Mouse (Mus musculus): ENCODE results near the gene Fastkd2. TPM values are rescaled to one million over a fixed set of nuclear protein-coding genes. Genes with fewer than 3 reads are reported as not detected.

The Fastkd2 gene
- 10 to 100 TPM; 20.8 TPM for total RNA-seq (2021)
- long read RNA-seq, experiment 1, full-length matches to known transcripts: 39 of 49 reads
- long read RNA-seq, experiment 1, partial matches to known transcripts: 9 of 49 reads
- long read RNA-seq, experiment 1, other reads (novel, unspliced or antisense): 1 of 49 reads
- long read RNA-seq, experiment 2, full-length matches to known transcripts: 31 of 34 reads
- long read RNA-seq, experiment 2, partial matches to known transcripts: 2 of 34 reads
- long read RNA-seq, experiment 2, other reads (novel, unspliced or antisense): 1 of 34 reads

DNA sequence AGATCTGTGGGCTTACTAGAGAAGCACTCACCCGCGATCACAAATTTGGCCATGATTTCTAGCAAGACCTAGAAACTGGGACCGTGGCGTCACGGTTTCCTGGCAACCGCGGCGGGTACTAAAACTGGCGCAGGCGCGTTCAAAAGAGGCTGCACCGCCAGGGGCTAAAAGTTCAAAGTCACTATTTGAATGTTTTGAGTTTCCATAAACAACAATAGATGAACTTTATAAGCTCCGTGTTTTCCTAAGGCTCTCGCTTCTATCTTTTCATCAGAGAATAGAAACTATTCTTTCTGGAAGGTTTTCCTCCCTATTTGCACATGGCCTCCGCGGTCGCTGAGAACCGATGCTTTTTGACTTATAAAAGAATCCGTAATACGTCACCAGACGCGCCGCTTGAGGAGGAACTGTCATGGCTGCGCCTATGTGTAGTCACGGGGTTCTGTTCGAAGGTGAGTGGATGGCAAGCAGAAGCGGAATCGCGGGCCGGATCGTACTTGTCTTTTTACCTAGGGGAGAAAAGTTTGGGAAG, at the start of gene Fastkd2, which contains the start of gene Mdh1b:
TSS of gene Fastkd2 (plus strand) at position 375 of the 532 bp plus-strand sequence.
TSS of gene Mdh1b (minus strand) at position 79 of the 532 bp plus-strand sequence.
- peak; percentile 83 for DNase-seq

DNA sequence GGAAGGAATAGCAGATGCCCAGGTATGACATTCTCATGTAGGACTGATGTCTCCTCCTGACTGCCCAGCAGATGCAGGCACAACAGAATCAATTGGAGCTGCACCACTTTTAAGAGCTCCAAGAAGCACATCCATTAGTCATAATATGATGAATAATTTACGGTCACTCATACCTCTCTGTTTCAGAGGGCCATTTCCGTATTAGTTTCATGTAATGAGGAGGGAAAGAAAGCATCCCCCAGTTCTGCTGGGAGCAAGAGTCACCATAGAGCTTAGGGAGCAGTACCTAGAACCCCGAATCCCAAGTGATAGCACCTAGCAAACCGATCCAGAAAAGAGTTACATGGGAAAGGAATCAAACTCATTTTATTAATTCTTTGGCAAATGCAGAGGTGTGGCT, 43.6 kb upstream of the Fastkd2 start, which contains the start of gene Dytn:
TSS of gene Dytn (minus strand) at position 101 of the 400 bp plus-strand sequence.
- no peak for DNase-seq

DNA sequence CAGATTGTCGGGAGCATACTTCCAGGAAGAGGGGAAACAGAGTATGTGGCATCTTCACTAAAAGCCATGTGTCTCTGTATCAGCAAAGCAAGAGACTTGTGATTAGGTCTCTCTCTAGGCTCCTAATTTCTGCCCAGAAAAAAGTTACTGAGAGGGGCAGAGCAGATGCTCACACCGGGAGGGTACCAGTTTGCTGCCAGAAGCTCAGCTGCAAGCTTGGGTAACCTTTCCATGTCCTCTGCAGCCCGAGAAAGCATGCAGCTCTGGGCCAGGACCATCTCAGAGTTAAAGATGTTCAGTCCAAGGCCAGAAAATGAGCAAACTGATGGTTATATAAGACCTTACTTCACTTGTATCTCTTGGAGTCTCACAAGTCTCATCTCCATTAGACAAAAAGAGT, 33.6 kb upstream of the Fastkd2 start:
- DNase-seq: no peak

DNA sequence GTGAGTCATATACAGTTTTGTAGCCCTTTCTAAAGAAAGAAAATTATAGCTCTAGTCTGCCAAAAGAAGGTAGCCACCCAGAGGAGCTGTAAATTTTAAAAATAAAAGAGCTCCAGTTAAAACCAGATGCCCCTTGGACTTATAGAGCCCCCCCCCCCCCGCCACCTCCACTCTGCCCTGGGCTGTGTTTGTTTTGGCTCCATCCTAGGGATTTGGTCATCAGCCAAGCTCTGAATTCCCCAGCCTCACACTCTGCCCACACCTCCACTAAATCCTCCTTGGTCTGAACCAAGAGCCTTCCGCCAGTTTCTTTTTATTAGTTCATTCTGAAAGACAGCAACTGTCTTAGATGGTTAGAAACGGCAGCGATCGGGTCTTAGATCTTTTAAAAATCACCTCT, 24.7 kb upstream of the Fastkd2 start:
- DNase-seq: no peak

DNA sequence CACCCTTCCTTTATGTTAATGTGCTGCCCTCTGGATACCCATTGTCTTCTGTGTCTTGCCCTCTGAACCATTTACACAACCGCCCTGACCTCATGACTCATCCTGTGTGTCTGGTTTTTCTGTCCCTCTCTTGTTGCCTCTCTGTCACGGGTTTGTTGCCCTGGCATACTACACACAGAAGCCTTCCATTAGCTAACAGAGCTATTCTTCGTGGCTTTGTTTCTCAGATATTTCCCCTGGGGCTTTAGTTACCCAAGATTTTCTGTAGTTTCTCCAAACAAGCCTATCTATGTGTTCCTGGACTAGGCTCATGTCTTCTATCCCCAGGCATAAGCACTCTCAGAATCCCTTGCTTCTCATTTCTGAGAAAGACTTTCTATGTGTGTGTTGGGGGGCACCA, 21.5 kb upstream of the Fastkd2 start:
- DNase-seq: no peak

DNA sequence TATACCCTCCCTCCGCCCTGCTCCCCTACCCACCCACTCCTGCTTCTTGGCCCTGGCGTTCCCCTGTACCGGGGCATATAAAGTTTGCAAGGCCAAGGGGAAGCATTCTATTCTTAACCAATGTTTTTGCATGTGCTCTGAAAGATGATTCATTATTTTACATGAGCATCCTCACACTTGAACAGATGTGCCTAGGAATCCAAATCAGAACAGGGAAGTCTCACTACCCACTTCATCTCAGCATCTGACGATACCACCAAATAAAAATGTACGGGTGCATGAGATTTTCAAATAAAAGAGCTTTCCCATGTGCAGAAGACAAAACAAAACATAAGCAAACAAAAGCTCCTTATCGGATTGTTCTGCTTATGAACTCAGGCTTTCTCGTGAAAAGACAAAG, 10.3 kb upstream of the Fastkd2 start:
- DNase-seq: no peak

DNA sequence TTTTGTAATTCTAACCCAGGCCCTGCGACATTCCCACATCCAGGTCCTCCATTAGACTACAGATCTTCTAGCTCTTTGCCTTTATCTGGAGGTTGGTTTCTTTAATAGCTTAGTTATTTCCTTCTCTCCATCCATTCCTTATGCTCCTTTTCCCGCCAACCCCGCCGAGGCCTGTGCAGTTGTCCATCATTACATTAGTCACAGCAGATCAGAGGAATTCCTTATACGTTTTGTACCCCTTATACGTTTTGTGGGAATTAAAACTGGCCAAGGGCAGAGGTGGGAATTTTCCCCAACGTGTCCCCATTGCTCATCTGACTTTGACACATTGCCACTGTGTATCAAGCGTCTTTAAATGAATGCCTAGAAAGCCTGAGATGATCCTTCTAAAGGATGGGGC, 618 bp upstream of the Fastkd2 start:
- no peak for DNase-seq

DNA sequence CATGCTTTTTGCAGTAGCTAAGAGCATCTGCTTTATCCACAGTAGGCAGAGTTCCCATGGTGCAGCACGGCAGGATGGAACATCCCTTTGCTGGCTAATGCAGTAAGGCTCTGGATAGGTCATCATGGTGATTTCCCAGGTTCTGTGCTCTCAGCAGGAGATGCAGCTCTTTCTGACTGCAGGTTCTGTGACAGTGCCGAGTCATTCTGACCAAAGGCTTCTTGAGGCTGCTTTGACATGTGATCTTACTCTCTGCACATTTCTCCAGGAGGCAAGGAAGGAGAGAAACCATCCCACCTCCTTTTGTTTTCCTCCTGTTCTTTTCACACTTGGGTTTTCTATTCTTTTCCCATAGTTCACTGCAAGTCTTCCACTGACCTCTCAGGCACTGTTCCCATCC, 25.6 kb downstream of the Fastkd2 start:
- DNase-seq: no peak

DNA sequence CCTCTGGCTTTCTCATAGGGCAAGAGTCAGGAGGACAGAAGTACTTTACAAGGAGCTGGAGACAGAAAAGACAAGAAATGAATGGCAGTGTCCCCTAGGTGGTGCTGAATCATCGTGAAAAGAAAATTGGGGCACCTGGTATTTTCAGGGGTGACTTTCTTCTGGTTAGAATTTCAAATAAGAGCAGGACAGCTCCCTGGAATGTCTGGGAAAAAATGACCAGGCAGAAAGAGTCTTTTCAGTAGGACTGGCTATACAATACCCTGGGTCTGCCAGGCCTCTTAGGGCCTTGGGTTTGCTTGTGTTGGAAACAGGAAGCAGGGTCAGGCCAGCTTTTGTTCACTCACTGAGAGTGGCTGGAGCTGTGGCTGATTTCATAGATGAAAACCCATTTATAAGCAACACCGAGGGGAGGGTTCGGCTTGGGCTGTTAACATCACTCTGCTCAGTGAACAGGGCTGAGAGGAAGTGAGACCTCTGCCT, 32.8 kb downstream of the Fastkd2 start:
- DNase-seq: no peak

DNA sequence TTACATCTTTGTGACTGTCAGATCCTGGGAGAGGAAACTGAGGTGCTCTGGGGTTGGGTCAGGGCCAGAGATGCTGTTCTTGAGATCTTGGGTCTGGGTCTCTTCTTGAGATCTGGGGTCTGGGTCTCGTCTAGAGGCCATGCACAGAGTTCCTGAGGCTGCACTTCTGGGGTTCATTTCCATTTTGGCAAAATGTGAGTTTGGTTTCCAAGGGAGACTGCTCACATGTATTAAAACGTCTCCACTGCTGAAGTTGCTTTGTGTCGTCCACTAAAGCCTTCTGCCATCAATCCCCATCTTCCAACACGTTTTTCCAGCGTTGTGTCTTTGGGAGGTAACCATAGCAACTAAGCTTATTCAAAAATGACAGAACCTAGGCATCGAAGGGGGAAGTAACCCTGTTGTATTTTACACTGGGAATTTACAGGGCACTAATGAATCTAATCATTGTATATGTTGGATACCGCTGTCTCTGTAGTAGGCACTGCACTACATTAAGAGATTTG, 33.5 kb downstream of the Fastkd2 start:
- DNase-seq: no peak

DNA sequence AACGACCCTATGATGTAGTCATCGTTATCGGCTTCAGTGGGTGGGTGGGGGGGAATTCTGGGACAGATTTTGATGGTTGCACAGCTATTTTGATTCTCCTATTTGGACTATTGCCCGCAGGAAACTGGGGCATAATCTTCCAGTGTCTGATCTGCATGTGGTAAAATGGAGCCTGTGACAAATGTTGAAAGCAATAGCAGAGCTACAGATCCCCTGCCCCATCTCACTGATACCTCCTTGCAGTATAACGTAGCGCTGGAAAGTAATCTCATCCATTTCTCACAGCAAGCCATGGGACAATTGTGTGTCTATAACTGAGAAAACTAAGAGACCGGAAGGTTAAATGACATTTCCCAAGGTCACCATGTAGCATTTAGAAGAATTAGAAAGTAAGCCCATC, 34.0 kb downstream of the Fastkd2 start:
- no peak for DNase-seq

DNA sequence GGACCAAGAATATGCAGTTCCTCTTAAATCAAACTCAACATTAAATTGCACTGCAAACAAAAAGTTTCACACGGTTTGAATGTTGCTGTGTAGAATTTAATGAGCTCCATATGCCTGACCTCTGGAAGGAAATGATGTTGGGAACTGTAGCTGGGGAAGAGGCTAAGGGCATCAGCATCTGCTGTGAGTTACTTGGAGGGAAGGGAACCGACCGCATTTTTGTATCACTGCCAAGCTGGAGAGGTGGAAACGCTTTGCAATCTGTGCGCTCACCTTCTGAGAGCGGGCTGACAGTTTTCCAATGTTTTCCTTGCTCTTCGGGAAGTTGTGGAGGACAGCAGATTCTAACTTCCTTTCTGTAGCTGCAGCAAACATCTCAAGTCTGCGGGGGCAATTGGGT, 37.7 kb downstream of the Fastkd2 start:
- no peak for DNase-seq

DNA sequence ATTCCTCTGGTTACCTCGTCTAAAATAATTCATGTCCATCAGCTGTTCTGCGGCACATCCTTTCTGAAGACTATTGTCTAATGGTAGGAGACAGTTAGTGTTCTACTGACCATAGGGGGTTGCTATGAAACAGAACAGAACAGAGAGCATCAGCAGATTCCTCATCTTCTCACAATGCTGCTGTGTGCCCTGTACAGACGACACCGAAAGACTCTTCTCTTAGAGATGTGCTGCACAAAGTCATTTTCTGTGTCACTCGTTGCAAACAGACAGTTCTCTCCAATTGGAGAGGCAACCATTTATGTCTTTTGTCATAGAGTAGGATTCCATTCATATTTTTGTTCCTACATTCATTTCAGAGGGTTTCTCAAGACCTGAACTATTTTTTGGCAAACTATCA, 38.8 kb downstream of the Fastkd2 start, which contains the start of gene 4933402D24Rik:
TSS of gene 4933402D24Rik (minus strand) at position 101 of the 400 bp plus-strand sequence.
- DNase-seq: no peak

DNA sequence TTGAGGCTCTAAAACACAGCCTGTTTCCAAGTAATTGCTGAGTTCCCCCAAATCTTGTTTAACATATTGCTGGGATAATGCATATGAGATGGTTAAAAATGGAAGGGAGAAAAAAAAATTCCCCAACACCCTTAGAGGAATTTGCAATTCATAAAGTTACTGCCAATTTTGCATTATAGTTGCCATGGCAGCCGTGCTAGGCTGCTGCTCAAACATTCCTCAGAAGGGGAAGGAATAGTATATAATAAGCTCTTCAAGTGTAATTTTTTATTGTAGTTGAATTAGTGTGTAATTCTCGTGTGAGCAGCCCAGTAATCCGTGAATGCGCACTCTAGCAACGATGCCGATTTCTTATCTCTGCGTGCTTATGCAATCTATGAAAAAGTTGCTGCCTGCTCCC, 39.9 kb downstream of the Fastkd2 start:
- DNase-seq: no peak

DNA sequence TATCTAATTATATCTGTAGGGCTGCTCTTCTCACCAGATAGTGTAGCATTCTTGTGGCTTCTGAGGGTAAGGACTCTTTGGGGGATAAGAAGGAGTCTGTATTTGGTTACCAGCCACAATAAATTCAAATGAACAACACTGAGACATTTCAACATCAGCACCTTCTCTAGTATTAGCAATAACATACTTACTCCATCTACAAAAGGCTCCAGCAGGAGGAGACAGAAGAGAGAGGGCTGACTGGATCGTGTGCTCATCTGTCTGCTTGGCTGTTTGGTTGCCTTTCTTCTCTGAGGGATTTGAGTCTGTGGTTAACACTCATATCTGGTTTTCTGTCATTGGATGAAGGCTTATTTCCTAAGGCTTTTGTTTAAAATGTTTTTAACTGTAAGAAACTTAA, 46.0 kb downstream of the Fastkd2 start:
- no peak for DNase-seq

DNA sequence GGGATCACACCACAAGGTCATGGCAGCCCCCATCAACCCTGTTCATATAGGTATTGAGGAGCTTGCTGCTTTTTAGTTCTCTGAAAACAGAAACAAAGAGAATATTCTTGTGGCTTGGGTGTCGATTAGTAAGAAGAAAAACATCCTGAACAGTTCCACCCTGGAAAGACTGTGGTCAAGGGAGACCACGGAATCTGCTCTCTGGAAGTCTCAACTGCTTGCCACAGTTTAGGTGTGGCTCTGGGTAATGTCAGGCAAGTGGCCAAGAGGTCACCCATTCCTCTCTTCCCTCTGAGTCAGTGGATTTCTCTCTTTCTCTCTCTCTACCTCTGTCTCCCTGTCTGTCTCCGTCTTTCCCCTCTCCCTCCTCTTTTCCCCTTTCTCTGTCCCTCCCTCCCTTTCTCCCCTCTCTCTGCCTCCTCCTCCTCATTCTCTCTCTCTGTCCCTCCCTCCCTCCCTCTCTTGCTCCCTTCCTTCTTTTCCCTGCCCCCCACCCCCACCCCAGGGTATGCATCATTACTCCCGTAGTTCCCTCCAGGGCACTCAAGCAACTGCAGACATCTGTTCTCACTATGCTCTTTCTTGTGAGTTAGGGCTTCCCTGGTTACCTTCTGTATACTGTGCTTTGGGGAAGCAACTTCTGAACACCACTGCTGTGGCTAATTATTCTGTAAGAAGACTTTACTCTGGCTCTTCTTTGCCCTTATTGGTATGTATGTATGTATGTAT, 46.7 kb downstream of the Fastkd2 start:
- no peak for DNase-seq

DNA sequence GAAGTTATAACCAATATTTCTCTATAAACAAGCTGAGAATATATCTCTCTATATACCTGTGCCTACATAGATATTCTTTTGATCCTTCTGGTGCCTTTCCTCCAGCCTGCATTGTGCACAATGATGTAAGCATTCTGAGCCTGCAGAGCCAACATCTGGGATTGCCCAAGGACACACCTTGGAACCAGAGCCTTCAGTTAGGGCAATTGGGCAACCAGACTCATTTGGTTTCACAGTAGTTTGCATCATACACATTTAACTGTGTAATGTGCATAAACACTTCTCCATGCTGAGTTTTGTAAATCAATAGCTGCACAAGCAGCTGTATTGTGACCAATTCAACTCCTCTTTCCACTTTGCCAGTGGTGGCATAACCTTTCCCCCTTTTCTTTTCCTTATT, 63.9 kb downstream of the Fastkd2 start:
- no peak for DNase-seq

Other genes with a start within 250 kb of the Fastkd2 start
- not detected for gene Gm39653, start 114.6 kb upstream of the Fastkd2 start, total RNA-seq (2021)
- not detected for gene Dytn, start 43.7 kb upstream of the Fastkd2 start, total RNA-seq (2021)
- not detected for gene Mdh1b, start 296 bp upstream of the Fastkd2 start, total RNA-seq (2021)
- gene 4933402D24Rik, start 38.7 kb downstream of the Fastkd2 start, total RNA-seq (2021): not detected